Mouse (Mus musculus) lung, embryonic 14.5 days (tissue): ENCODE data around the gene Tnfsf12. TPM values are rescaled to one million over a fixed set of nuclear protein-coding genes. Genes with fewer than 3 reads are reported as not detected.
A peak's percentile ranks its signal among the peaks of the same experiment; 100 is the strongest.

Source experiments
- ATAC-seq: fragments of 200-750 bp; cut with Nextera tagmentation; 2 replicates; pipeline ENCODE4 v1.8.0; 2017; ENCODE audit warnings: mild to moderate bottlenecking, moderate TSS enrichment, moderate library complexity; ENCODE audit not compliant: insufficient read depth
- DNase-seq: peaks from one replicate; pipeline ENCODE4 v3.0.0-alpha.2; 2015
- H3K27ac ChIP-seq: fragments of 300-500 bp; sonication (generic); 2 replicates; pipeline ENCODE4 v1.5.1; 2014; ENCODE audit warnings: low read depth, mild to moderate bottlenecking, moderate library complexity
- H3K27me3 ChIP-seq: fragments of 300-500 bp; sonication (generic); 2 replicates; pipeline ENCODE4 v1.6.1; 2014; ENCODE audit warnings: low read length, control low read depth; ENCODE audit not compliant: insufficient read depth
- H3K36me3 ChIP-seq: fragments of 300-500 bp; sonication (generic); 2 replicates; pipeline ENCODE4 v1.6.1; 2014; ENCODE audit warnings: control low read depth; ENCODE audit not compliant: insufficient read depth
- H3K4me1 ChIP-seq: fragments of 300-500 bp; sonication (generic); 2 replicates; pipeline ENCODE4 v1.6.1; 2014; ENCODE audit warnings: antibody characterized with exemption, control low read depth; ENCODE audit not compliant: insufficient read depth
- H3K4me2 ChIP-seq: fragments of 300-500 bp; sonication (generic); 2 replicates; pipeline ENCODE4 v1.6.1; 2014; ENCODE audit warnings: mild to moderate bottlenecking
- H3K4me3 ChIP-seq: fragments of 300-500 bp; sonication (generic); 2 replicates; pipeline ENCODE4 v1.5.1; 2014; ENCODE audit warnings: low read depth, low read length
- H3K9ac ChIP-seq: fragments of 300-500 bp; sonication (generic); 2 replicates; pipeline ENCODE4 v1.6.1; 2014
- H3K9me3 ChIP-seq: fragments of 300-500 bp; sonication (generic); 2 replicates; pipeline ENCODE4 v1.6.1; 2016; ENCODE audit warnings: low read depth, low read length, control low read depth
- CTCF ChIP-seq: IDR thresholded peaks from 2 replicates; pipeline ENCODE4 v1.5.1; 2016; ENCODE audit warnings: antibody characterized with exemption, low read depth
- WGBS: fragments of 180-500 bp; shearing (Covaris S2); extraction: QIAGEN DNeasy Blood & Tissue Kit; methylation state at CpG from one replicate; pipeline ENCODE4 v1.1.7; 2014; 5-methylcytosine and 5-hydroxymethylcytosine counted together
- polyA plus RNA-seq: library from polyadenylated mRNA; unstranded; fragments of >200 nt; fragmentation: Nextera tagmentation; extraction: Ambion mirVana; gene quantifications from 2 replicates; pipeline ENCODE4 v1.2.1, GENCODE M21; 2014

Gene Tnfsf12
- polyA plus RNA-seq, 1 experiment from 2014 or later, result 11.6 TPM

- DNase-seq, result no peak
- no peak for TF ChIP-seq CTCF
- Histone ChIP-seq H3K4me1 (0 out of 2 replicates have a peak, but pooled peaks cover 3% of the 10 kb centered on the region), H3K27me3 (no peaks in the 10 kb centered on the region), H3K9ac (peak overlapping the region; percentile 59), H3K36me3 (peaks cover 59% of the 10 kb centered on the region), H3K9me3 (no peaks in the 10 kb centered on the region), H3K4me3 (peak overlapping the region; percentile 51), H3K4me2 (peak overlapping the region; percentile 64), H3K27ac (peak overlapping the region; percentile 96)
- WGBS, result 71% methylated on average over 3 of the region's 3 CpGs
- ATAC-seq, result no peak
Measured at GRCm38 (mm10) chr11:69661221-69661881, 34.3 kb downstream of the Tnfsf12 start.

- no peaks in the 10 kb centered on the region for H3K9me3 ChIP-seq
- H3K36me3 ChIP-seq, result peaks cover 53% of the 10 kb centered on the region
- no peak for DNase-seq
- H3K27me3 ChIP-seq, result no peaks in the 10 kb centered on the region
- 78% methylated on average over 15 of the region's 15 CpGs for WGBS
- H3K4me3 ChIP-seq, result no peak overlapping the region
- ATAC-seq, result no peak
- H3K4me2 ChIP-seq, result no peak overlapping the region
- no peak overlapping the region for H3K27ac ChIP-seq
- no peak overlapping the region for H3K9ac ChIP-seq
- no peaks in the 10 kb centered on the region for H3K4me1 ChIP-seq
- TF ChIP-seq CTCF, result no peak
Measured at GRCm38 (mm10) chr11:69657462-69657881, 38.2 kb downstream of the Tnfsf12 start.

GRCm38 (mm10) chr11:69656617-69657461 is 38.8 kb downstream of the Tnfsf12 start:
- H3K27ac ChIP-seq, result no peak overlapping the region; the same call in 1 of the 2 replicates
- H3K36me3 ChIP-seq, result peaks cover 59% of the 10 kb centered on the region
- WGBS, result 73% methylated on average over 10 of the region's 10 CpGs
- H3K4me2 ChIP-seq, result no peak overlapping the region
- H3K9me3 ChIP-seq, result no peaks in the 10 kb centered on the region
- DNase-seq, result peak; percentile 90
- no peak overlapping the region for H3K4me3 ChIP-seq
- no peak overlapping the region; the same call in 1 of the 2 replicates for H3K9ac ChIP-seq
- peak; percentile 82 for TF ChIP-seq CTCF
- H3K27me3 ChIP-seq, result no peaks in the 10 kb centered on the region
- H3K4me1 ChIP-seq, result no peaks in the 10 kb centered on the region
- ATAC-seq, result no peak

- Histone ChIP-seq H3K9ac (no peak overlapping the region), H3K4me2 (no peak overlapping the region), H3K9me3 (no peaks in the 10 kb centered on the region), H3K4me3 (no peak overlapping the region), H3K4me1 (no peaks in the 10 kb centered on the region), H3K27me3 (no peaks in the 10 kb centered on the region), H3K36me3 (peaks cover 66% of the 10 kb centered on the region), H3K27ac (no peak overlapping the region)
- DNase-seq (no peak), ATAC-seq (no peak)
- TF ChIP-seq CTCF, result no peak
- WGBS, result 66% methylated on average over 5 of the region's 5 CpGs
Measured at GRCm38 (mm10) chr11:69656065-69656455, 39.6 kb downstream of the Tnfsf12 start.

- Histone ChIP-seq H3K36me3 (peaks cover 72% of the 10 kb centered on the region), H3K4me2 (peak within 1 kb of the TSS; percentile 32), H3K4me3 (no peak within 1 kb of the TSS), H3K4me1 (no peaks in the 10 kb centered on the region), H3K9me3 (no peaks in the 10 kb centered on the region), H3K9ac (no peak within 1 kb of the TSS), H3K27me3 (no peaks in the 10 kb centered on the region), H3K27ac (peak within 1 kb of the TSS; percentile 33; the same call in 1 of the 2 replicates)
- peak; percentile 83 for ATAC-seq
- DNase-seq, result peak; percentile 93
- WGBS, result 19% methylated on average over 34 of the region's 34 CpGs
- TF ChIP-seq CTCF, result peak; percentile 84
Measured at GRCm38 (mm10) chr11:69655264-69656064, 40.2 kb downstream of the Tnfsf12 start, which contains the start of gene Sox15. Gene Sox15, plus strand, starts transcription at chr11:69655314.

- H3K27me3 ChIP-seq, result no peaks in the 10 kb centered on the region
- H3K4me2 ChIP-seq, result no peak overlapping the region
- peaks cover 75% of the 10 kb centered on the region for H3K36me3 ChIP-seq
- 28% methylated on average over 9 of the region's 9 CpGs for WGBS
- H3K9ac ChIP-seq, result no peak overlapping the region
- DNase-seq, result peak; percentile 21
- TF ChIP-seq CTCF, result no peak
- H3K9me3 ChIP-seq, result no peaks in the 10 kb centered on the region
- no peak for ATAC-seq
- H3K27ac ChIP-seq, result peak overlapping the region; percentile 33; the same call in 1 of the 2 replicates
- H3K4me3 ChIP-seq, result no peak overlapping the region
- no peaks in the 10 kb centered on the region for H3K4me1 ChIP-seq
Measured at GRCm38 (mm10) chr11:69654760-69655159, 40.9 kb downstream of the Tnfsf12 start.
